Mouse (Mus musculus): ENCODE data around the gene Ifi204.
"Not testable (repeated sequence)": the region's sequence is repeated elsewhere in the genome, so short reads cannot be mapped to it uniquely, and the experiment has no call there.

Ifi204 gene

GRCm38 (mm10) chr1:173766848-173767617 lies at the start of gene Ifi204:
Gene Ifi204 (minus strand): TSS chr1:173766943.
- not testable (repeated sequence) for DNase-seq (ENCODE audit: low spot score in 2 of 2)

GRCm38 (mm10) chr1:173809294-173809693 lies 42.6 kb upstream of the Ifi204 start:
- DNase-seq (ENCODE audit: low spot score in 2 of 2), result not testable (repeated sequence)

- DNase-seq (ENCODE audit: low spot score in 2 of 2), result not testable (repeated sequence)
Observed at GRCm38 (mm10) chr1:173802689-173803281, 36.0 kb upstream of the Ifi204 start.

- not testable (repeated sequence) for DNase-seq (ENCODE audit: low spot score in 2 of 2)
Observed at GRCm38 (mm10) chr1:173802207-173802606, 35.5 kb upstream of the Ifi204 start.

- not testable (repeated sequence) for DNase-seq (ENCODE audit: low spot score in 2 of 2)
Observed at GRCm38 (mm10) chr1:173801791-173802190, 35.0 kb upstream of the Ifi204 start.

GRCm38 (mm10) chr1:173773457-173773856 lies 6.7 kb upstream of the Ifi204 start:
- DNase-seq (ENCODE audit: low spot score in 2 of 2), result not testable (repeated sequence)

- DNase-seq (ENCODE audit: low spot score in 2 of 2), result not testable (repeated sequence)
Observed at GRCm38 (mm10) chr1:173760032-173760431, 6.7 kb downstream of the Ifi204 start.

- no peak for DNase-seq (ENCODE audit: low spot score in 2 of 2)
Observed at GRCm38 (mm10) chr1:173742262-173742661, 24.5 kb downstream of the Ifi204 start.

GRCm38 (mm10) chr1:173741656-173742055 lies 25.1 kb downstream of the Ifi204 start, which contains the start of gene Ifi207:
Gene Ifi207 (minus strand): TSS chr1:173741747.
- no peak for DNase-seq (ENCODE audit: low spot score in 2 of 2)

GRCm38 (mm10) chr1:173740537-173740936 lies 26.2 kb downstream of the Ifi204 start:
- no peak for DNase-seq (ENCODE audit: low spot score in 2 of 2)

GRCm38 (mm10) chr1:173736986-173737385 lies 29.8 kb downstream of the Ifi204 start:
- no peak for DNase-seq (ENCODE audit: low spot score in 2 of 2)

- not testable (repeated sequence) for DNase-seq (ENCODE audit: low spot score in 2 of 2)
Observed at GRCm38 (mm10) chr1:173735015-173735414, 31.7 kb downstream of the Ifi204 start.

- DNase-seq (ENCODE audit: low spot score in 2 of 2), result no peak
Observed at GRCm38 (mm10) chr1:173733219-173733618, 33.5 kb downstream of the Ifi204 start.
